Mouse (Mus musculus) embryonic fibroblast, embryonic 13.5 days (primary cell): ENCODE results near the gene BC048562. TPM values are rescaled to one million over a fixed set of nuclear protein-coding genes. Genes with fewer than 3 reads are reported as not detected.

Source experiments
- H3K27ac ChIP-seq: 2 replicates; pipeline ENCODE4 v1.5.1; 2012; ENCODE audit warnings: low read length, control low read depth, inconsistent platforms; ENCODE audit not compliant: insufficient read depth
- H3K4me1 ChIP-seq: 2 replicates; pipeline ENCODE4 v1.6.1; 2011; ENCODE audit warnings: low read length; ENCODE audit not compliant: control insufficient read depth, insufficient read depth
- H3K4me3 ChIP-seq: 2 replicates; pipeline ENCODE4 v1.5.1; 2011; ENCODE audit warnings: mild to moderate bottlenecking, control low read depth, low read length; ENCODE audit not compliant: insufficient read depth
- CTCF ChIP-seq: IDR thresholded peaks from 2 replicates; pipeline ENCODE4 v1.5.1; 2011; ENCODE audit warnings: mild to moderate bottlenecking, control low read depth, low read length, moderate library complexity, borderline replicate concordance; ENCODE audit not compliant: insufficient read depth
- POLR2A ChIP-seq: IDR thresholded peaks from 2 replicates; pipeline ENCODE4 v1.6.1; 2011; ENCODE audit warnings: low read depth, mild to moderate bottlenecking, control low read depth, low read length, moderate library complexity
- polyA plus RNA-seq: library from polyadenylated mRNA; stranded (reverse); fragments of >200 nt; gene quantifications from 2 replicates; pipeline ENCODE4 v1.2.4, GENCODE M21; 2011; ENCODE audit warnings: low read depth; ENCODE audit not compliant: missing spikeins, insufficient read length

BC048562 gene
- polyA plus RNA-seq = not detected in 2 replicates

DNA sequence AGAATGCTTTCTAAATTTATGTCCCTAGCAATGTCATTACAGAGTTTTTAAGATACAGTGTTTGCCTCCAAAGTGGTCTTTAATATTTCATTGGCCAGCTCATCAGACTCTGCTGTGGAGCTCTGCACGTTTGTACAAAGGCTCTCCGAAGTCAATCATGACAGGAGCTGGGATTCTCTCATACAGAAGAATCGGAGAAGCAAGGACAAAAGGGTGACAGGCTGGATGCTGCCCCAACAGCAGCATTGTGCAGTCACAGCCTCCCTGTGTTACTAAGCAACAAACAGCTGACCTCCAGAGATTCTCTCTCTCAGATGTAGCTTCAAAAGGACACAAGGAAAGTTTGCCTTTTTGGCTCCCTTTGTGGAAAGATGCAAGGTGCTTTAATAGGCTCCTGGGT, at the start of gene BC048562:
TSS of gene BC048562 (plus strand) at position 301 of the 400 bp plus-strand sequence.
- Histone ChIP-seq H3K4me1 (no peaks in the 10 kb centered on the region; the same call in 1 of the 2 replicates), H3K4me3 (no peak within 1 kb of the TSS), H3K27ac (no peak within 1 kb of the TSS)
- TF ChIP-seq POLR2A = no peak
- no peak for TF ChIP-seq CTCF

DNA sequence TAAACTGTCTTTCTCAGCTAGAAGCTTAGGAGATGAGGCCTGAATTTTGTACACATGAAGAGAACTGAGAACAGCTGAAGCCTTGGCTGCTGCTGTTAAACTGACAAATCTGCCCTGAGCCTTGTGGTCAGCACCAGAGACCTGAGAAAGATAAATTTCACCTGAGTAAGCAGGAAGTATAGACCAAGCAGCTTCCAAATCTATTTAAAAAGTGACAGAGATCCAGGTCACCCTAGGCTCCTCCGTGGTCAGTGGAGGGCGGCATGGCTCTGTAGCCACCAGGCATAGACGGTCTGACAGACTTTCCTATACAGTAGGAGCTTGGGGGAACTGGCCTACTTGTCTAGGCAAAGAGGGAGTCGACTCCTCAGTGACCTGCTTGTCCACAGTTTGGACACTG, 49.5 kb upstream of the BC048562 start:
- Histone ChIP-seq H3K4me3 (no peak overlapping the region), H3K27ac (no peak overlapping the region)
- TF ChIP-seq CTCF = no peak
- no peak for TF ChIP-seq POLR2A

DNA sequence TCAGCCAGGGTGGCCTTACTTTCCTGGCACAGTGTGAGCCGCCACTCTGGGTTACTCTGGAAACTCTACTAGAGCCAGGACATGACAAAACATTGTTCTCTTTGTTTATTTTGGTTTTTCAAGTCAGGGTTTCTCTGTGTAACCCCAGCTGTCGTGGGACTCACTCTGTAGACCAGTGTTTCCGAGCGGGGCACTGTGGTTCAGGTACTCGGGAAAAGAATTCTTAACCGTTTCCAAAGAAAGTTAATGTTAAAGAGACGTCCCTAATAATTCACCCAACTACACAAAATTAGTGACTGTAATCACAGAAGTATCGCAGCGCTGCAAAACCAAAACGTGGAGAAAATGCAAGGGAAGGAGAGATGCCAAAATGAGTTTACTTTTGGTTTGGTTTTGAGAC, 47.7 kb upstream of the BC048562 start:
- no peak overlapping the region for H3K4me3 ChIP-seq
- H3K27ac ChIP-seq = no peak overlapping the region
- TF ChIP-seq POLR2A (no peak), CTCF (no peak)
- H3K4me1 ChIP-seq = no peaks in the 10 kb centered on the region

More for the DNA sequence above, 49.5 kb upstream of the BC048562 start:
- no peaks in the 10 kb centered on the region for H3K4me1 ChIP-seq

DNA sequence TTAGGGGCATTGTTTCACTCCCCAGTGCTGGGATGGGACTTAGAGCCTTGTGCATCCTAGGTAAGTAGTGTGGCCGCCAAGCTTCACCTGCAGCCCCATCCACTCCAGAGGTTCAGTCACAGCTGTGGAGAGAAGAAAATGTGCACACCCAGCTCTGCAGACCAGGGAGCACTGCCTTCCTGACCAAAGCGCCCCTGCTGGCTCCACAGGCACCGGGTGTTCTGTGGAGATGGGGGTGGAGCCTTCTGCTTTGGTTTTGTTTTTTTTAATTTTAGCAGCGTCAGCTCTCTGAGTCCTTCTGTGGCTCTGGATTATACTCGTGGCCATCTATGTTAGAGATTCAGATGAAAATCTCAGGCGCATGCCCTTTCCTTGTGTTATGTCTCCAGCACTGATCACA, 47.1 kb upstream of the BC048562 start:
- Histone ChIP-seq H3K4me1 (no peaks in the 10 kb centered on the region), H3K27ac (no peak overlapping the region), H3K4me3 (no peak overlapping the region)
- TF ChIP-seq POLR2A (no peak), CTCF (no peak)

DNA sequence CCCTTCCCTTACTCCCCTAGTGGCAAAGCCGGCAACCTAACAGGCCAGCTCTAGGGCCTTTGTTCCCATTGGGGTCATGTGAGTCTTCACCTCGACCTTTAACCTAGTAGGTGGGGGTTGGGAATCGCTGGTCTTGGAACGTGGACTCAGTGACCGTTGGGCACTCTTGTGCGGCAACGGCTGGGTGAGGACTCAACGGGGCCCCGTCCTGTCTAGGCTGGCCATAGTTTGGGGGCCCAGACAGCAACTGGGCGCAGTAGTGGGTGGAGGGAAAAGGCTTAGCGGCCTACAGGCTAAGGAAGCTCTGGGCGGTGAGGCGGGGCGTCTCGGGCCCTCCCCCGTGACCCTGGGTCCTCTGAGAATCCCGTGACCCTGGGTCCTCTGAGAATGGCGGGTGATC, 43.6 kb upstream of the BC048562 start, which contains the start of gene 1700102P08Rik:
TSS of gene 1700102P08Rik (plus strand) at position 130 of the 400 bp plus-strand sequence.
- H3K4me1 ChIP-seq = no peaks in the 10 kb centered on the region
- H3K27ac ChIP-seq = no peak within 1 kb of the TSS
- no peak within 1 kb of the TSS for H3K4me3 ChIP-seq
- TF ChIP-seq CTCF = no peak

DNA sequence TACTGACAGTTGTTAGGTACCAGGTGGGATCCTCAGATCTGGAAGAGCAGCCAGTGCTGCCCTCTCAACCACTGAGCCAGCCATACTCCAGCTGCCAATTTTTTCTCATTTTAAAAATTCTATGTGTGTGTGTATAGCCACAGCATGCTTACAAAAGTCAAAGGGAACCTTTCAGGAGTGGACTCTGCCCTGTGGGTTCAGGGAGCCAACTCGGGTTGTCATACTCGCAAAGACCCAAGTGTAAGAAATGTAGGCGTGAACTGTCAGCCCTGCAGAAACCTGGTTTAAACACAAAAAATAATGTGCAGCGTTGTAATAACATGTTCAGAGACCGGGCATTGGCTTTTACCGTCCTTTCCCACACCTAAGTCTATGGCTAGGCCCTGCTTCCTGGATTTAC, 42.1 kb upstream of the BC048562 start:
- Histone ChIP-seq H3K27ac (no peak overlapping the region), H3K4me1 (no peaks in the 10 kb centered on the region), H3K4me3 (no peak overlapping the region)
- TF ChIP-seq CTCF = no peak
- TF ChIP-seq POLR2A = no peak

DNA sequence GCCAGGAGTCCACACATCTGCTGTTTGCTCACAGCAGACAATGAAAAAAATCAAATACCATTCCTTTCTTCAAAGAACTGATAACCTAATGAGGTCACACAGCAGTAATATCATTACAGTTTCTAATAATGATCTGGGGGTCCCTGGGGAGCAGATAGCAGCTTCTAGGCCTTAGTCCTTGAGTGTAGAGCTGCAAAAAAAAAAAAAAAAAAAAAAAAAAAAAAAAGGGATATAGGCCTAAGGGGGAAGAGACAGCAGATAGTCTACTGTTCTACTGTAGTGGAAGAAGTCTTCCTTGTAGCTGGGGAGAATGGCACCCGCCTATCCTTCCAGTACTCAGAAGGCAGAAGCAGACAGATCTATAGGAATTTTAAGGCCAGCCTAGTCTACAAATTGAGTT, 40.9 kb upstream of the BC048562 start:
- TF ChIP-seq POLR2A = no peak
- TF ChIP-seq CTCF = no peak
- H3K27ac ChIP-seq = no peak overlapping the region

DNA sequence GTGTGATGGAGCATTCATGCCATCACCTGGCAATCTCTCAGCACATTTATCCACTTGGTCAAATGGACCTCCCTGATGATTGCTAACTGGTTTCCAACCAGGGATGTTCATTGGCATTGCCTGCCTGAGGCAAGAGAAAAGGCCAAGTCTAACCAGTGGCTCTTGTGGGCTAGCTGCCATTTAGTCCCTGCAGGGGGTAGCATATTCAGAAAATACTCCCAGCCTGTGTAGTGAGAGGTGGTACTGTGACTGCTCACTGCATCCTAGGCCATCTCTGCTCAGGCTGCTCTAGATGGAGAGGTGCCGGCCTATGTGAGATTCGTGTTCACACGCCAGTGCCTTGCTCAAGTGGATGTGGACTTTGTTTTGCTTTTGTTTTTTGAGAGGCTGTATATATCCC, 38.0 kb upstream of the BC048562 start:
- TF ChIP-seq POLR2A = no peak
- TF ChIP-seq CTCF = no peak
- H3K4me3 ChIP-seq = no peak overlapping the region
- H3K4me1 ChIP-seq = no peaks in the 10 kb centered on the region
- H3K27ac ChIP-seq = no peak overlapping the region

More for the DNA sequence above, 40.9 kb upstream of the BC048562 start:
- no peak overlapping the region for H3K4me3 ChIP-seq
- H3K4me1 ChIP-seq = no peaks in the 10 kb centered on the region

DNA sequence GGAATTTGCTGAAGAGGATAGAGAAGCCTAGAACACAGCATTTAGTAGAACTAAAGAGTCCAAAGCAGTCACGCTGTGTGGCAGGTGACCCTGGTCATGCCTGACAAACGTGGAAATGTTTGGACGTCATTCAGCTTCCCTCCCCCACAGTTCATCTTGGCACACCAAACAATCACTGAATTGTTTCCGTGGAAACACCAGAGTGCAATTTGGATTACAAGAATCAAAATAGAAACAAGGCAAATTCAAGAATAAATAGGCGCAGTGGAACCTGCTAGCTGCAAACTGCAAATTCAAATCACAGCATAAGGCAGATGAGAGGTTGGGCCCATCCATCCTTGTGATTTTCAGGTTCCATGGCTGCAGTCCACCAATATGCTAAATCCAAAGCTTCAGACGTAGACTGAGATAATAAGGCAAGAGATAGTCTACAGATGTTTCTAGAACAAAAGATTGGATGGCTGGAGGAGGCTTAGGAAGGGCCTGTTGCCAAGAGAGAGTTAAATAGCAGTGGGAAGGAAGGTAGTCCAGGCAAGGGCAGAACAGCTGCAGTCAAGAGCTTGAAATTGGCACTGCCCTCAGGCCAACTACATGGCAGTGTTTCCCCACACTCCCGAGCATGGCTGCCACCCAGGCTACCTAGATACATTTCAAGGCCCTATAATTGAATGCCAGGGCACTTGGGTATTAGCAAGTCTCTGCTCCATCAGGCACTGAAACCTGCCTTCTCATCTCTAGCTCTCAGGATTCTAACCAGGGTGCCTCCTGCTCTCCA, 34.9 kb upstream of the BC048562 start:
- no peak for TF ChIP-seq CTCF
- no peak for TF ChIP-seq POLR2A
- Histone ChIP-seq H3K27ac (no peak overlapping the region), H3K4me3 (no peak overlapping the region)

DNA sequence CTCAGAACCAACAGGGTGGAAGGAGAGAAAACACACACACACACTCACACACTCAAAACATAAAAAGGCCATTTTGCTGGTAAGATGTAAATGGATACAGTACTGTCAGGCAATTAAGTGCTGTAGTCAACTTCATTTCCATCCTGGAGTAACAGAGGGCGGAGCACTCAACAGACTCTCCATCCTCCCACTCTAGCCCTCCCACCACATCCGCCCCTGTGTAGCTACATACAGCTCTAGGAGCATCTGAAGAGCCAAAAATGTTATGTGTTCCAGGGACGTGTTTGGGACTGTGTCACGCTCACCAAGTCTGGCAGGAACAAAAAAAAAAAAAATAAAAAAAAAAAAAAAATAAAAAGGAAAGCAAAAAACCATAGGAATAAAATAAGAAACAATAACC, 33.2 kb upstream of the BC048562 start:
- H3K4me1 ChIP-seq = no peaks in the 10 kb centered on the region
- TF ChIP-seq CTCF (no peak), POLR2A (no peak)
- H3K4me3 ChIP-seq = no peak overlapping the region
- no peak overlapping the region for H3K27ac ChIP-seq

More for the DNA sequence above, 34.9 kb upstream of the BC048562 start:
- H3K4me1 ChIP-seq = no peaks in the 10 kb centered on the region
